Mouse (Mus musculus) kidney, postnatal 0 days (tissue): ENCODE measurements around the gene Rin2. TPM values are rescaled to one million over a fixed set of nuclear protein-coding genes. Genes with fewer than 3 reads are reported as not detected.

Experiments used
- ATAC-seq: fragments of 200-750 bp; cut with Nextera tagmentation; replicated peaks from 2 replicates; pipeline ENCODE4 v1.8.0; 2017; ENCODE audit warnings: low read depth, moderate number of reproducible peaks, moderate TSS enrichment, moderate library complexity; ENCODE audit not compliant: low FRiP score
- DNase-seq: peaks from one replicate; pipeline ENCODE4 v3.0.0-alpha.2; 2016; ENCODE audit warnings: low spot score
- H3K27ac ChIP-seq: fragments of 300-500 bp; sonication (generic); 2 replicates; pipeline ENCODE4 v1.5.1; 2014; ENCODE audit warnings: mild to moderate bottlenecking
- H3K27me3 ChIP-seq: fragments of 300-500 bp; sonication (generic); 2 replicates; pipeline ENCODE4 v1.6.1; 2014; ENCODE audit warnings: low read length, mixed read lengths; ENCODE audit not compliant: insufficient read depth
- H3K36me3 ChIP-seq: fragments of 300-500 bp; sonication (generic); 2 replicates; pipeline ENCODE4 v1.6.1; 2014; ENCODE audit warnings: low read length, mixed read lengths; ENCODE audit not compliant: insufficient read depth
- H3K4me1 ChIP-seq: fragments of 300-500 bp; sonication (generic); replicated peaks from 2 replicates; pipeline ENCODE4 v1.6.1; 2014; ENCODE audit warnings: antibody characterized with exemption, low read length, mixed read lengths; ENCODE audit not compliant: insufficient read depth
- H3K4me2 ChIP-seq: fragments of 300-500 bp; sonication (generic); 2 replicates; pipeline ENCODE4 v1.6.1; 2014; ENCODE audit warnings: mild to moderate bottlenecking, low read length, moderate library complexity, mixed read lengths
- H3K4me3 ChIP-seq: fragments of 300-500 bp; sonication (generic); replicated peaks from 2 replicates; pipeline ENCODE4 v1.5.1; 2014; ENCODE audit warnings: low read depth, low read length
- H3K9ac ChIP-seq: fragments of 300-500 bp; sonication (generic); 2 replicates; pipeline ENCODE4 v1.6.1; 2014; ENCODE audit warnings: low read depth, low read length
- H3K9me3 ChIP-seq: fragments of 300-500 bp; sonication (generic); replicated peaks from 2 replicates; pipeline ENCODE4 v1.6.1; 2016; ENCODE audit warnings: low read length, inconsistent platforms, mixed read lengths
- CTCF ChIP-seq: IDR thresholded peaks from 2 replicates; pipeline ENCODE4 v1.5.1; 2016; ENCODE audit warnings: antibody characterized with exemption, low read depth, mild to moderate bottlenecking, moderate library complexity
- WGBS: fragments of 180-500 bp; shearing (Covaris S2); extraction: QIAGEN DNeasy Blood & Tissue Kit; methylation state at CpG from one replicate; pipeline ENCODE4 v1.1.7; 2014; 5-methylcytosine and 5-hydroxymethylcytosine counted together
- polyA plus RNA-seq: library from polyadenylated mRNA; unstranded; fragments of >200 nt; fragmentation: Nextera tagmentation; extraction: Ambion mirVana; gene quantifications from 2 replicates; pipeline ENCODE4 v1.2.1, GENCODE M21; 2015

Gene Rin2
- polyA plus RNA-seq, 1 experiment from 2014 or later: 23.8 TPM

DNA sequence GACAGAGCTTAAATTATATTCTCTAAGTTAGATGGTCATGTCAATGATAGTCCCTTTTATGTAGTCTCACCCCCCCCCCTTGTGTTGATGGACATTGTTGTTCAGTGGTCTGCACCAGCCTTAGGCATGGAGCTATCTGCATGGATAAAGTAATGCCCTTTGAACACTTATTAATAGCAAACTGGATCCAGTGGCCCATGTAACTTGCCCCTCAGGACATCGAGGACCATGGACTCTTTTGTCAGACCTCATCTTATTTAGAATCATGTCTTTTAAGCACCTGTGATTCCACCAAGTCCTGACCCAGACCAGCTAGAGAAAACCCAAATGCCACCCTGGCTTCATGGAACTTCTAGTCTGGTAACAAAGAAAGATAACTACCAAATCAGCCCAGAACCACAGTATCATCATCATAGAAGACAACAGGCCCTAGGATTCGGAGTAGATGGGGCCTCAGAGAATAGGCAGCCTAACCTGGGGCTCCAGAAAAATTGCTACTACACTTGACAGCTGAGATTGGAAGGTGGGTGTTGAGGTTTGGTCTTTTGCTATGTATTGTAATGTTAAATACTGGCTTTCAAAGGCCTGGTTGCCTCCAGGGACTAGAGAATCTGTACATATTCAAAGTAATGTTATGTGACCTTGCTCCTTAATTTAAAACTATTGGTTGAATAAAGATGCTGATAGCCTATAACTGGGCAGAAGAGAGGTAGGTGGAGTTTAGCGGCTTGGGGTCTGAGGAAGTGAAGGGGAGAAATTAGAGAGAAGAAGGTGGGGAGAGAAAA, 113.7 kb downstream of the Rin2 start:
- 84% methylated on average over 3 of the region's 3 CpGs for WGBS
- TF ChIP-seq CTCF: no peak
- Histone ChIP-seq H3K4me1 (peaks cover 27% of the 10 kb centered on the region), H3K9me3 (no peaks in the 10 kb centered on the region), H3K4me2 (no peak overlapping the region), H3K36me3 (peaks cover 9% of the 10 kb centered on the region; the same call in 1 of the 2 replicates), H3K4me3 (no peak overlapping the region), H3K27me3 (no peaks in the 10 kb centered on the region), H3K27ac (peak overlapping the region; percentile 26), H3K9ac (no peak overlapping the region)
- ATAC-seq: no peak
- DNase-seq: no peak

DNA sequence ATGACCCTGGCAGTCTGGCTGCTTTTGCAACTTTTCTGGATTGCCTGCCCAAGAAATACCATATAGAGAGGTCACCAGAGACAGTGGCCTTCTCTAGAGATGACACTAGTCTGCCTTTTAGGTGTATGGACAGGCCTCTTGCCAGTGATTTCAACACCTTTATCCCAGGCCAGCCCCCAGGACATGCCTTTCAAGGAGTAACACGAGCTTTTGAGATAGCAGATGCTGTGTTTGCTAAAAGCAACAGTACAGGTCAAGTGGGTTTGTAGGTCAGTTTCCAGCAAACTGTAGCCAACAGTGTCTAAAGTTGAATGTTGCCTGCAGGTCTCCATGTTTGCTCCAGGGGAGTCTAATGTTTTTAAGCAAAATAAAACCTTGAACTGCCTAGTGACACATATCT, 118.7 kb downstream of the Rin2 start:
- no peak for TF ChIP-seq CTCF
- Histone ChIP-seq H3K27ac (no peak overlapping the region), H3K4me3 (no peak overlapping the region), H3K4me2 (no peak overlapping the region), H3K9me3 (no peaks in the 10 kb centered on the region), H3K9ac (no peak overlapping the region), H3K36me3 (peaks cover 9% of the 10 kb centered on the region; the same call in 1 of the 2 replicates), H3K4me1 (0 out of 2 replicates have a peak, but pooled peaks cover 3% of the 10 kb centered on the region), H3K27me3 (no peaks in the 10 kb centered on the region)
- DNase-seq (no peak), ATAC-seq (no peak)
- WGBS: 43% methylated on average over 1 of the region's 1 CpGs

- WGBS: 38% methylated on average over 5 of the region's 5 CpGs
- no peak overlapping the region for H3K4me3 ChIP-seq
- DNase-seq (peak; percentile 81), ATAC-seq (no peak)
- peak; percentile 80 for TF ChIP-seq CTCF
- H3K4me1 ChIP-seq: 0 out of 2 replicates have a peak, but pooled peaks cover 3% of the 10 kb centered on the region
- no peak overlapping the region for H3K9ac ChIP-seq
- peaks cover 9% of the 10 kb centered on the region; the same call in 1 of the 2 replicates for H3K36me3 ChIP-seq
- H3K4me2 ChIP-seq: no peak overlapping the region
- H3K27ac ChIP-seq: no peak overlapping the region
- H3K9me3 ChIP-seq: no peaks in the 10 kb centered on the region
- H3K27me3 ChIP-seq: no peaks in the 10 kb centered on the region
Observed at GRCm38 (mm10) chr2:145794318-145794954, 119.4 kb downstream of the Rin2 start.

DNA sequence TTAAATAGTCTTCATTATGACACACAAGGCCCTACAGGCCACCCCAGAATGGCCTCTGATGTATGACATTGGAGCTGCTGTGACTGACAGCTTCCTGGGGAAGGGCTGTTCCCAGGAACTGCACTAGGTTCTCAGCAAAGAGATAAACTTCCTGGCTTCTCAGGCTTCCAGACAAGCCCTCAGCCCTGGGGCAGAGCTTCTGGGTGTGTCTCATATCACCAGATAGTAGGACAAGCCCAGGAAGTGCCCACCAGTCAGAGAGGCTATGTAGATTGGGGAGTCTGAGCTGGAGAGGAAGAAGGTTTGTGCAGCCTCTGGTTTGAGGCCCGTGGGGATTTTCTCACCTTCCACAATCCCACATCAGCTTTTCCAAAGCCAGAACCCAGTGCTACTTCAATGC, 122.8 kb downstream of the Rin2 start:
- no peak overlapping the region for H3K4me2 ChIP-seq
- no peaks in the 10 kb centered on the region for H3K9me3 ChIP-seq
- H3K27me3 ChIP-seq: no peaks in the 10 kb centered on the region
- H3K4me1 ChIP-seq: no peaks in the 10 kb centered on the region
- 86% methylated on average over 1 of the region's 1 CpGs for WGBS
- DNase-seq (no peak), ATAC-seq (no peak)
- peak overlapping the region; percentile 34; the same call in 1 of the 2 replicates for H3K27ac ChIP-seq
- no peak for TF ChIP-seq CTCF
- no peak overlapping the region for H3K9ac ChIP-seq
- no peak overlapping the region for H3K4me3 ChIP-seq
- peaks cover 7% of the 10 kb centered on the region; the same call in 1 of the 2 replicates for H3K36me3 ChIP-seq

DNA sequence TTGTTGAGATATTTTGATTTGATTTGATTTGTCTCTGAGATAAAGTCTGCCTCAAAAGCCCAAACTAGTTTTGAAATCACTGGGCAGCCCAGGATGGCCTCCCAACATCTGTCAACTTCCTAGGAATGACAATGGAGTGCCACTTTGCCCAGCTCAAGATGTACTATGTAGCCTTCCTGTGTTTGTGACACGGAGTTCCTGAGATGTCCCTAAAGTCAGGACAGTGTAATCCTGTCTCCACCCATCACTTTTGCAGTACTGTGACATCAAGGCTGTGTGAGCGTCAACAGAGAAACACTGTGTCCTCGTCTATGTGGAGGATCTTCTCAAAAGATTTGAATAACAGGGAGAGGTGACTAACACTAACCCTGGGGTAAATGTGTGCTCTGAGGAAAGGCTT, 123.9 kb downstream of the Rin2 start:
- no peak overlapping the region for H3K4me2 ChIP-seq
- no peak for DNase-seq
- peaks cover 8% of the 10 kb centered on the region; the same call in 1 of the 2 replicates for H3K36me3 ChIP-seq
- H3K4me3 ChIP-seq: no peak overlapping the region
- H3K4me1 ChIP-seq: no peaks in the 10 kb centered on the region
- no peak overlapping the region for H3K9ac ChIP-seq
- no peaks in the 10 kb centered on the region for H3K27me3 ChIP-seq
- H3K27ac ChIP-seq: no peak overlapping the region
- ATAC-seq: no peak
- TF ChIP-seq CTCF: no peak
- H3K9me3 ChIP-seq: no peaks in the 10 kb centered on the region
- WGBS: 77% methylated on average over 3 of the region's 3 CpGs

- no peak for TF ChIP-seq CTCF
- WGBS: 74% methylated on average over 9 of the region's 9 CpGs
- Histone ChIP-seq H3K9me3 (no peaks in the 10 kb centered on the region), H3K9ac (no peak overlapping the region), H3K27ac (no peak overlapping the region), H3K4me1 (no peaks in the 10 kb centered on the region), H3K27me3 (no peaks in the 10 kb centered on the region), H3K4me3 (no peak overlapping the region), H3K36me3 (peaks cover 12% of the 10 kb centered on the region; the same call in 1 of the 2 replicates), H3K4me2 (no peak overlapping the region)
- no peak for DNase-seq
- ATAC-seq: no peak
Observed at GRCm38 (mm10) chr2:145801322-145802052, 126.5 kb downstream of the Rin2 start.
